Mouse (Mus musculus) hindbrain, embryonic 11.5 days (tissue): Measurements from ENCODE around the gene Rrbp1. TPM values are rescaled to one million over a fixed set of nuclear protein-coding genes. Genes with fewer than 3 reads are reported as not detected.
A peak's percentile ranks its signal among the peaks of the same experiment; 100 is the strongest.

ENCODE experiments used
- ATAC-seq: fragments of 200-750 bp; cut with Nextera tagmentation; 2 replicates; pipeline ENCODE4 v1.8.0; 2017; ENCODE audit warnings: mild to moderate bottlenecking, moderate TSS enrichment, moderate library complexity; ENCODE audit not compliant: low FRiP score
- DNase-seq: peaks from one replicate; pipeline ENCODE4 v3.0.0-alpha.2; 2015; ENCODE audit warnings: low spot score
- H3K27ac ChIP-seq: fragments of 300-500 bp; sonication (generic); 2 replicates; pipeline ENCODE4 v1.5.1; 2014; ENCODE audit warnings: mild to moderate bottlenecking, low read depth, low read length
- H3K27me3 ChIP-seq: fragments of 300-500 bp; sonication (generic); 2 replicates; pipeline ENCODE4 v1.6.1; 2014; ENCODE audit warnings: mild to moderate bottlenecking, low read length, moderate library complexity, mixed read lengths; ENCODE audit not compliant: control insufficient read depth, insufficient read depth
- H3K36me3 ChIP-seq: fragments of 300-500 bp; sonication (generic); 2 replicates; pipeline ENCODE4 v1.6.1; 2014; ENCODE audit warnings: mild to moderate bottlenecking, low read length, moderate library complexity, mixed read lengths; ENCODE audit not compliant: control insufficient read depth, insufficient read depth
- H3K4me1 ChIP-seq: fragments of 300-500 bp; sonication (generic); replicated peaks from 2 replicates; pipeline ENCODE4 v1.6.1; 2014; ENCODE audit warnings: low read length, mixed read lengths; ENCODE audit not compliant: control insufficient read depth, insufficient read depth
- H3K4me2 ChIP-seq: fragments of 300-500 bp; sonication (generic); replicated peaks from 2 replicates; pipeline ENCODE4 v1.6.1; 2014; ENCODE audit warnings: mild to moderate bottlenecking, low read depth, low read length
- H3K4me3 ChIP-seq: fragments of 300-500 bp; sonication (generic); 2 replicates; pipeline ENCODE4 v1.5.1; 2014; ENCODE audit warnings: low read depth, low read length
- H3K9ac ChIP-seq: fragments of 300-500 bp; sonication (generic); 2 replicates; pipeline ENCODE4 v1.6.1; 2014; ENCODE audit warnings: low read depth, low read length
- H3K9me3 ChIP-seq: fragments of 300-500 bp; sonication (generic); 2 replicates; pipeline ENCODE4 v1.6.1; 2016; ENCODE audit warnings: low read length; ENCODE audit not compliant: control insufficient read depth
- WGBS: fragments of 180-500 bp; shearing (Covaris S2); extraction: QIAGEN DNeasy Blood & Tissue Kit; methylation state at CpG from one replicate; pipeline ENCODE4 v1.1.7; 2014; 5-methylcytosine and 5-hydroxymethylcytosine counted together
- polyA plus RNA-seq: library from polyadenylated mRNA; unstranded; fragments of >200 nt; fragmentation: Nextera tagmentation; extraction: Ambion mirVana; gene quantifications from 2 replicates; pipeline ENCODE4 v1.2.1, GENCODE M21; 2014

The Rrbp1 gene
- polyA plus RNA-seq, 1 experiment from 2014 or later = 63.9 TPM

- H3K9ac ChIP-seq = peak overlapping the region; percentile 75
- peak overlapping the region; percentile 82 for H3K27ac ChIP-seq
- H3K4me3 ChIP-seq = peak overlapping the region; percentile 70
- H3K36me3 ChIP-seq = no peaks in the 10 kb centered on the region
- DNase-seq (peak; percentile 83), ATAC-seq (peak; percentile 44)
- H3K4me1 ChIP-seq = no peaks in the 10 kb centered on the region; the same call in 1 of the 2 replicates
- WGBS = under 1% methylated on average over 36 of the region's 107 CpGs
- H3K4me2 ChIP-seq = peak overlapping the region; percentile 60
- no peaks in the 10 kb centered on the region for H3K9me3 ChIP-seq
- no peaks in the 10 kb centered on the region for H3K27me3 ChIP-seq
These were observed 600 bp downstream of the Rrbp1 start for GRCm38 (mm10) chr2:144010282-144011044.

- H3K4me1 ChIP-seq = no peaks in the 10 kb centered on the region; the same call in 1 of the 2 replicates
- H3K9ac ChIP-seq = peak overlapping the region; percentile 75
- no peaks in the 10 kb centered on the region for H3K27me3 ChIP-seq
- WGBS = 6% methylated on average over 19 of the region's 30 CpGs
- ATAC-seq = peak; percentile 20
- H3K4me3 ChIP-seq = peak overlapping the region; percentile 70
- DNase-seq = no peak
- H3K36me3 ChIP-seq = no peaks in the 10 kb centered on the region
- no peaks in the 10 kb centered on the region for H3K9me3 ChIP-seq
- H3K27ac ChIP-seq = no peak overlapping the region
- peak overlapping the region; percentile 60 for H3K4me2 ChIP-seq
These were observed 1.3 kb downstream of the Rrbp1 start for GRCm38 (mm10) chr2:144009551-144010281.

GRCm38 (mm10) chr2:144009081-144009480 is 2.0 kb downstream of the Rrbp1 start:
- H3K27ac ChIP-seq = no peak overlapping the region
- H3K9ac ChIP-seq = no peak overlapping the region
- DNase-seq = no peak
- H3K27me3 ChIP-seq = no peaks in the 10 kb centered on the region
- no peak overlapping the region for H3K4me3 ChIP-seq
- ATAC-seq = no peak
- H3K36me3 ChIP-seq = no peaks in the 10 kb centered on the region
- 78% methylated on average over 1 of the region's 1 CpGs for WGBS
- no peaks in the 10 kb centered on the region for H3K9me3 ChIP-seq
- no peaks in the 10 kb centered on the region; the same call in 1 of the 2 replicates for H3K4me1 ChIP-seq
- H3K4me2 ChIP-seq = no peak overlapping the region

- DNase-seq = no peak
- Histone ChIP-seq H3K9ac (no peak overlapping the region), H3K4me2 (no peak overlapping the region), H3K4me3 (no peak overlapping the region), H3K4me1 (no peaks in the 10 kb centered on the region; the same call in 1 of the 2 replicates), H3K27me3 (no peaks in the 10 kb centered on the region), H3K36me3 (no peaks in the 10 kb centered on the region), H3K9me3 (no peaks in the 10 kb centered on the region), H3K27ac (no peak overlapping the region)
- no peak for ATAC-seq
- WGBS = 91% methylated on average over 4 of the region's 4 CpGs
These were observed 3.9 kb downstream of the Rrbp1 start for GRCm38 (mm10) chr2:144007211-144007610.

GRCm38 (mm10) chr2:144006686-144007085 is 4.4 kb downstream of the Rrbp1 start:
- no peak for DNase-seq
- H3K4me1 ChIP-seq = no peaks in the 10 kb centered on the region; the same call in 1 of the 2 replicates
- H3K36me3 ChIP-seq = no peaks in the 10 kb centered on the region
- H3K4me3 ChIP-seq = no peak overlapping the region
- no peak for ATAC-seq
- no peaks in the 10 kb centered on the region for H3K27me3 ChIP-seq
- no peaks in the 10 kb centered on the region for H3K9me3 ChIP-seq
- no peak overlapping the region for H3K27ac ChIP-seq
- 94% methylated on average over 6 of the region's 6 CpGs for WGBS
- H3K4me2 ChIP-seq = no peak overlapping the region
- no peak overlapping the region for H3K9ac ChIP-seq

GRCm38 (mm10) chr2:144005166-144005955 is 5.7 kb downstream of the Rrbp1 start:
- Histone ChIP-seq H3K9ac (no peak overlapping the region), H3K4me2 (no peak overlapping the region), H3K27me3 (no peaks in the 10 kb centered on the region), H3K9me3 (no peaks in the 10 kb centered on the region), H3K4me1 (no peaks in the 10 kb centered on the region; the same call in 1 of the 2 replicates), H3K4me3 (no peak overlapping the region), H3K27ac (no peak overlapping the region), H3K36me3 (no peaks in the 10 kb centered on the region)
- no peak for DNase-seq
- WGBS = 79% methylated on average over 6 of the region's 6 CpGs
- no peak for ATAC-seq

GRCm38 (mm10) chr2:144003544-144003943 is 7.5 kb downstream of the Rrbp1 start:
- Histone ChIP-seq H3K27me3 (no peaks in the 10 kb centered on the region), H3K27ac (no peak overlapping the region), H3K9me3 (no peaks in the 10 kb centered on the region), H3K4me3 (no peak overlapping the region), H3K4me1 (no peaks in the 10 kb centered on the region), H3K9ac (no peak overlapping the region), H3K4me2 (no peak overlapping the region), H3K36me3 (no peaks in the 10 kb centered on the region)
- WGBS = 80% methylated on average over 2 of the region's 2 CpGs
- ATAC-seq (no peak), DNase-seq (no peak)

- 86% methylated on average over 5 of the region's 5 CpGs for WGBS
- H3K9ac ChIP-seq = no peak overlapping the region
- no peak for DNase-seq
These were observed 8.7 kb downstream of the Rrbp1 start for GRCm38 (mm10) chr2:144002229-144002984.

More at GRCm38 (mm10) chr2:144002229-144002984, 8.7 kb downstream of the Rrbp1 start:
- no peaks in the 10 kb centered on the region for H3K4me1 ChIP-seq
- no peaks in the 10 kb centered on the region for H3K9me3 ChIP-seq
- H3K4me2 ChIP-seq = no peak overlapping the region
- ATAC-seq = no peak
- H3K27ac ChIP-seq = no peak overlapping the region
- no peaks in the 10 kb centered on the region for H3K27me3 ChIP-seq
- H3K36me3 ChIP-seq = no peaks in the 10 kb centered on the region
- no peak overlapping the region for H3K4me3 ChIP-seq
